Mouse (Mus musculus) heart, embryonic 15.5 days (tissue): ENCODE results near the gene Asic3. TPM values are rescaled to one million over a fixed set of nuclear protein-coding genes. Genes with fewer than 3 reads are reported as not detected.
A peak's percentile ranks its signal among the peaks of the same experiment; 100 is the strongest.

ENCODE experiments used
- ATAC-seq: fragments of 200-750 bp; cut with Nextera tagmentation; replicated peaks from 2 replicates; pipeline ENCODE4 v1.8.0; 2017; ENCODE audit warnings: low read depth, moderate TSS enrichment; ENCODE audit not compliant: insufficient number of reproducible peaks, insufficient read depth, low FRiP score
- H3K27ac ChIP-seq: fragments of 300-500 bp; sonication (generic); 2 replicates; pipeline ENCODE4 v1.5.1; 2015; ENCODE audit warnings: mild to moderate bottlenecking, inconsistent platforms
- H3K27me3 ChIP-seq: fragments of 300-500 bp; sonication (generic); 2 replicates; pipeline ENCODE4 v1.6.1; 2015; ENCODE audit warnings: inconsistent platforms
- H3K36me3 ChIP-seq: fragments of 300-500 bp; sonication (generic); 2 replicates; pipeline ENCODE4 v1.6.1; 2015; ENCODE audit warnings: mild to moderate bottlenecking, inconsistent platforms
- H3K4me1 ChIP-seq: fragments of 300-500 bp; sonication (generic); replicated peaks from 2 replicates; pipeline ENCODE4 v1.6.1; 2015; ENCODE audit warnings: inconsistent platforms
- H3K4me2 ChIP-seq: fragments of 300-500 bp; sonication (generic); 2 replicates; pipeline ENCODE4 v1.6.1; 2015; ENCODE audit warnings: inconsistent platforms, mild to moderate bottlenecking, moderate library complexity
- H3K4me3 ChIP-seq: fragments of 300-500 bp; sonication (generic); 2 replicates; pipeline ENCODE4 v1.5.1; 2015; ENCODE audit warnings: mild to moderate bottlenecking, inconsistent platforms
- H3K9ac ChIP-seq: fragments of 300-500 bp; sonication (generic); 2 replicates; pipeline ENCODE4 v1.6.1; 2015; ENCODE audit warnings: mild to moderate bottlenecking, inconsistent platforms
- H3K9me3 ChIP-seq: fragments of 300-500 bp; sonication (generic); replicated peaks from 2 replicates; pipeline ENCODE4 v1.6.1; 2016; ENCODE audit warnings: inconsistent platforms
- WGBS: fragments of 180-500 bp; shearing (Covaris S2); methylation state at CpG from one replicate; pipeline ENCODE4 v1.1.7; 2015; ENCODE audit warnings: mixed read lengths; 5-methylcytosine and 5-hydroxymethylcytosine counted together
- polyA plus RNA-seq: library from polyadenylated mRNA; unstranded; fragments of >200 nt; fragmentation: Nextera tagmentation; extraction: Ambion mirVana; gene quantifications from 2 replicates; pipeline ENCODE4 v1.2.1, GENCODE M21; 2015

Asic3 gene
- polyA plus RNA-seq, 1 experiment from 2014 or later, result not detected

DNA sequence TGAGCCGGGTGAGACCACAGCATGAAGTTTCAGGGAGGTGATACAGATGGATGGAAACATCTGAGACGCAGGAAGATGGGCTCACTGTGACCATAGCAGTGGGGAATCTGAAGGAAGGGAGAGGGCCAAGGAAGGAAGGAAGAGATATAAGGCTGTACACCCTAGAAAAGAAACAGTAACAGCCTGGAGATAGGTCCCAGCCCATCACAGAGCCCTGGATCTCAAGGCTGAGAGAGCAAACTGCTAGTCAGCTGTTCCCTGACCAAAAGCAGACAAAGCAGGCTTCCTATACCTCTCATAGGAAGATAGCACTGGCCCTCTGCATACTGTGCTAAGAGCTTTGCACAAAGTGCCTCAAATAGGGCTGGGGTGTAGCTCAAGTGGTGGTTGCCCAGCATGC, 34.5 kb upstream of the Asic3 start:
- ATAC-seq, result no peak
- Histone ChIP-seq H3K9me3 (no peaks in the 10 kb centered on the region), H3K4me3 (no peak overlapping the region), H3K27ac (no peak overlapping the region), H3K9ac (no peak overlapping the region), H3K36me3 (no peaks in the 10 kb centered on the region), H3K4me1 (peaks cover 32% of the 10 kb centered on the region), H3K4me2 (no peak overlapping the region), H3K27me3 (no peaks in the 10 kb centered on the region)
- WGBS, result 73% methylated on average over 2 of the region's 2 CpGs

- H3K27ac ChIP-seq, result no peak overlapping the region
- H3K9me3 ChIP-seq, result no peaks in the 10 kb centered on the region
- no peak overlapping the region for H3K9ac ChIP-seq
- H3K4me2 ChIP-seq, result no peak overlapping the region
- H3K4me3 ChIP-seq, result no peak overlapping the region
- no peak for ATAC-seq
- H3K4me1 ChIP-seq, result peaks cover 34% of the 10 kb centered on the region
- WGBS, result 58% methylated on average over 4 of the region's 4 CpGs
- no peaks in the 10 kb centered on the region for H3K27me3 ChIP-seq
- no peaks in the 10 kb centered on the region for H3K36me3 ChIP-seq
Observed at GRCm38 (mm10) chr5:24379501-24379900, 33.7 kb upstream of the Asic3 start.

- no peak overlapping the region for H3K4me3 ChIP-seq
- no peaks in the 10 kb centered on the region for H3K9me3 ChIP-seq
- no peak for ATAC-seq
- no peak overlapping the region for H3K4me2 ChIP-seq
- H3K9ac ChIP-seq, result no peak overlapping the region
- no peak overlapping the region for H3K27ac ChIP-seq
- H3K4me1 ChIP-seq, result peaks cover 32% of the 10 kb centered on the region
- H3K27me3 ChIP-seq, result no peaks in the 10 kb centered on the region
- H3K36me3 ChIP-seq, result no peaks in the 10 kb centered on the region
- 81% methylated on average over 4 of the region's 4 CpGs for WGBS
Observed at GRCm38 (mm10) chr5:24380499-24380898, 32.7 kb upstream of the Asic3 start.

GRCm38 (mm10) chr5:24381486-24381885, 31.7 kb upstream of the Asic3 start:
- Histone ChIP-seq H3K27me3 (peaks cover 7% of the 10 kb centered on the region), H3K9ac (no peak overlapping the region), H3K36me3 (no peaks in the 10 kb centered on the region), H3K27ac (no peak overlapping the region), H3K4me3 (no peak overlapping the region), H3K9me3 (no peaks in the 10 kb centered on the region), H3K4me1 (peaks cover 36% of the 10 kb centered on the region), H3K4me2 (no peak overlapping the region)
- WGBS, result 60% methylated on average over 6 of the region's 6 CpGs
- ATAC-seq, result no peak

GRCm38 (mm10) chr5:24381988-24382387, 31.2 kb upstream of the Asic3 start:
- ATAC-seq, result no peak
- no peak overlapping the region for H3K9ac ChIP-seq
- no peak overlapping the region for H3K4me2 ChIP-seq
- 57% methylated on average over 2 of the region's 2 CpGs for WGBS
- peaks cover 12% of the 10 kb centered on the region for H3K27me3 ChIP-seq
- no peak overlapping the region for H3K4me3 ChIP-seq
- H3K27ac ChIP-seq, result no peak overlapping the region
- H3K9me3 ChIP-seq, result no peaks in the 10 kb centered on the region
- peaks cover 41% of the 10 kb centered on the region for H3K4me1 ChIP-seq
- H3K36me3 ChIP-seq, result no peaks in the 10 kb centered on the region

- Histone ChIP-seq H3K4me3 (peak overlapping the region; percentile 51), H3K27ac (peak overlapping the region; percentile 72), H3K4me1 (peaks cover 53% of the 10 kb centered on the region), H3K9me3 (no peaks in the 10 kb centered on the region), H3K36me3 (no peaks in the 10 kb centered on the region), H3K27me3 (peaks cover 14% of the 10 kb centered on the region), H3K9ac (peak overlapping the region; percentile 59), H3K4me2 (peak overlapping the region; percentile 82)
- peak; percentile 84 for ATAC-seq
- 1% methylated on average over 34 of the region's 34 CpGs for WGBS
Observed at GRCm38 (mm10) chr5:24383026-24383859, 29.9 kb upstream of the Asic3 start.

GRCm38 (mm10) chr5:24384407-24384806, 28.8 kb upstream of the Asic3 start:
- ATAC-seq, result peak; percentile 24; the same call in 1 of the 2 replicates
- Histone ChIP-seq H3K9me3 (no peaks in the 10 kb centered on the region), H3K27me3 (peaks cover 18% of the 10 kb centered on the region), H3K4me1 (peaks cover 62% of the 10 kb centered on the region), H3K36me3 (no peaks in the 10 kb centered on the region), H3K9ac (no peak overlapping the region), H3K4me3 (no peak overlapping the region), H3K27ac (peak overlapping the region; percentile 72), H3K4me2 (0 out of 2 replicates have a peak overlapping the region, but pooled peaks have one; percentile 82)
- 46% methylated on average over 6 of the region's 6 CpGs for WGBS

GRCm38 (mm10) chr5:24385374-24385773, 27.8 kb upstream of the Asic3 start:
- H3K9me3 ChIP-seq, result no peaks in the 10 kb centered on the region
- H3K4me2 ChIP-seq, result no peak overlapping the region
- no peak overlapping the region for H3K9ac ChIP-seq
- ATAC-seq, result no peak
- no peak overlapping the region for H3K4me3 ChIP-seq
- H3K36me3 ChIP-seq, result no peaks in the 10 kb centered on the region
- H3K4me1 ChIP-seq, result peaks cover 64% of the 10 kb centered on the region
- 0 out of 2 replicates have a peak overlapping the region, but pooled peaks have one; percentile 43 for H3K27ac ChIP-seq
- WGBS, result 86% methylated on average over 5 of the region's 5 CpGs
- peaks cover 18% of the 10 kb centered on the region for H3K27me3 ChIP-seq

- no peak overlapping the region for H3K4me3 ChIP-seq
- WGBS, result 79% methylated on average over 10 of the region's 10 CpGs
- peaks cover 64% of the 10 kb centered on the region for H3K4me1 ChIP-seq
- H3K36me3 ChIP-seq, result no peaks in the 10 kb centered on the region
- peak overlapping the region; percentile 17; the same call in 1 of the 2 replicates for H3K27ac ChIP-seq
- H3K4me2 ChIP-seq, result no peak overlapping the region
- H3K27me3 ChIP-seq, result peaks cover 18% of the 10 kb centered on the region
- no peak for ATAC-seq
- no peak overlapping the region for H3K9ac ChIP-seq
- H3K9me3 ChIP-seq, result no peaks in the 10 kb centered on the region
Observed at GRCm38 (mm10) chr5:24385887-24386550, 27.2 kb upstream of the Asic3 start.

DNA sequence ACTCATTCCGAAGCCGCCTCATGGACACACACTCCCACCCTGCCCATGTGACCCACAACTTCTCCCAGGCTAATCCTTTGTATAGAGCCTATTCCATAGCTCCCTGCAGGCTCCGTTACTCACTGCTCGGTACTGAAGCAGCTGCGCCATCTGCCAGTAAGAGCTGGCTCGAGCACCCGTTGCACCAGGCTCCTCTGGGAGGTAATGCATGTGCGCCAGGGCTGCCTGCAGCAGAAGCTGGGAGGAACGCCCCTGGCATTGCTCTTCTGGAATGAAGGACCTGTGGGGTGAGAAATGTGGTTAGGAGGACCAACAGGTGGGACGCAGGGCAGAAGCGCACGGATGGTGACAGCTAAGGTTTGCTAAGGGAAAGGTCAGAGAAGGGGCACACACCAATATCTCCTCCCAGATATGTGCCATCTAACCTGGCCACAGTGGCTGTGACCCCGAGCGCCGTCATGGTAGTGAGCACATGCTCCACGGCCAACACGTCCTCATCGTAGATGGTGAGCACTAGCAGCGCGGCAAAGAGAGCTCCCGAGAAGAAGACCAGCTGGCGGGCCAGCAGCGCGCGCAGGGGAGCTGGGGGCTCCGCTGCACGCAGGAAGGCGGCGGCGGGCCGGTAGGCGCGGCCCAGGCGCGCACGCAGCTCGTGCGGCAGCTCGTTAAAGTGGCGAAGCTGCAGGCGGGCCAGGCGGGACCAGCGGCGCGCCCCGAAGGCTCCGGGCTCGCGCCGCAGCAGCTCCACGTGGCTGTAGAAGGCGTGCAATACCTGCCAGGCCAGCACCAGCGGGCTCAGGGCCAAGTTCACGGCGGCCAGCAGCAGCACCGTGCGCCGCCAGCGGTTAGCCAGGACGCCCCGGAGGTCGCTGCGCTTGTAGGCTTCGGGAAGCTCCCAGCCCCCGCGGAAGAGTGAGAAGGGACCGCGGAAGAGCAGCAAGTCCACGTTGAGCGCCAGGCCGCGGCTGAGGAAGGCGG, 25.6 kb upstream of the Asic3 start:
- no peaks in the 10 kb centered on the region for H3K36me3 ChIP-seq
- H3K27me3 ChIP-seq, result peaks cover 18% of the 10 kb centered on the region
- WGBS, result under 1% methylated on average over 65 of the region's 73 CpGs
- peak overlapping the region; percentile 61 for H3K9ac ChIP-seq
- peak overlapping the region; percentile 55 for H3K27ac ChIP-seq
- peaks cover 61% of the 10 kb centered on the region for H3K4me1 ChIP-seq
- H3K4me3 ChIP-seq, result peak overlapping the region; percentile 52
- ATAC-seq, result peak; percentile 19; the same call in 1 of the 2 replicates
- H3K9me3 ChIP-seq, result no peaks in the 10 kb centered on the region
- peak overlapping the region; percentile 91 for H3K4me2 ChIP-seq
